Mouse (Mus musculus) c-Kit-negative CD71-positive TER-119-positive erythroid progenitor cells, embryonic 14.5 days (primary cell): ENCODE data around the gene Grap2.

Experiments used
- DNase-seq: peaks from one replicate; pipeline ENCODE4 v3.0.0-alpha.2; 2013; ENCODE audit warnings: low read depth, low spot score

The Grap2 gene

DNA sequence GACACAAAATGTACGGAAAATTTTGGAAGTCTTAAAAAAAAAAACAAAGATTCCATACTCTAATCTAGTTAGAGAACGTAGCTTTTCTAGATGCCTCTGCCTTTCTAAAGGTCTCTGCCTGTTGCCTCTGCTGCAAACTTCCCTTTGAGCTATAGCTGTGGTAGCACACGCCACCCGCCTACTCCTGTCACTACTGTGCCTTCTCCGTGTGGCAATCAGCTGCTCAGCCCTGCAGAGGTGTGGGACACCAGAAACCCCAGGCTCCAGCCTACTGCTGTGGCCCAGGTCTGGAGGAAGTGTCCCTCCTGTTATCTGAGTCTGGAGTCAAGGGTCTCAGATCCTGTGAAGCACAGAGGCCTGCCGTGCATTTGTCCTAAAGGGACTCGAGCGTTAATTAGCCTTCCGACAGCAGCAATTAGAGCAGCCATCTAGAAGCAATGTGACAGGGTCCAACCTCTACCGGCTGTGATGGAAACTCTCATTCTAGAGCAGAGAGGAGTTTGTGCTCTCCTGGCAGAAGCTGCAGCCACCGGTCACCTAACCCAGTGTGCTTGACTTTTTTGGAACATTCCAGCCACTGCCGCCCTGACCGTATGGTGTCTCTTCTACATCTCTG lies 64.5 kb downstream of the Grap2 start:
- DNase-seq, result no peak

DNA sequence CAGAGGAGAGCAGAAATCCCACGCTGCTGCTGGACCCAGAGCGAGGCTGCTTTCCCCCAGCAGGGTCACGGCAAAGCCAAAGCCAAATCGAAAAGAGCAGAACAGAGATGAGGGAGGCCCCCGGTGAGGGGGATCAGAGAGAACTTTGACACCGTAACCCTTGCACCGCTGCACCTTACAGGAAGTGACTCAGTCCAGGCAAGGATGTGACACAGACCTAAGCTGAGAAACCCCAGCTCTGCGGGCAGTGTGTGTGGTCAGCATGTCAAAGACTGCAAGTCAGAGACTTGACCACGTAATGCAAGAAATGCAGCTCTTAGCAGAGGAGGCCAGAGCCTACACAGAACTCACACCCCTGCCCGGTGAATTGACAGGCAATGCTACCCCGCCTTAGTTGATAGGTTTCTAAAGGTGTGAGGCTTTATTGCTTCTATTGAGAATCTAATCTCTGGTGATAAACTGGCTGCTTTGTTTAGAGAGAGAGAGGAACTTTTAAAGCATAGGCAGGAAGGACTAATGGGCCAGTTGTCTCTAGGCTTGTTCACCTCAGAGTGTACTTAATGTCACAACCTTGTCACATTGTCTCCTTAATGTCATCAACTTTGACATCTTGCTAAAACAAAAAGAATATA lies 66.8 kb downstream of the Grap2 start:
- no peak for DNase-seq

DNA sequence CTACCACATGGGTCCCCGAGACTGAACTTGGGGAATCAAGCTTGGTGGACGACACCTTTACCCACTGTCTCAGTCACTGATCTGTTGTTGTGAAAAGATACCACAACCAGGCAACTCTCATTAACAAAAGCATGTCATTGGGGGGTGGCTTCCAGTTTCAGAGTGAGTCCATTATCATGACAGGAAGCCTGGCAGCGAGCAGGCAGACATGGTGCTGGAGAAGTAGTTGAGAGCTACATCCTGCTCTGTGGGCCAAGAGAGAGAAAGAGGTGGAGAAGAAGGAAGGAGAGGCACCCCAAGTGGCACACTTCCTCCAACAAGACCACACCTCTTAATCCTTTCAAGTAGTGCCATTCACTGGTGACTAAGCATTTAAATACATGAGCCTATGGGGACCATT lies 67.5 kb downstream of the Grap2 start:
- DNase-seq, result no peak

DNA sequence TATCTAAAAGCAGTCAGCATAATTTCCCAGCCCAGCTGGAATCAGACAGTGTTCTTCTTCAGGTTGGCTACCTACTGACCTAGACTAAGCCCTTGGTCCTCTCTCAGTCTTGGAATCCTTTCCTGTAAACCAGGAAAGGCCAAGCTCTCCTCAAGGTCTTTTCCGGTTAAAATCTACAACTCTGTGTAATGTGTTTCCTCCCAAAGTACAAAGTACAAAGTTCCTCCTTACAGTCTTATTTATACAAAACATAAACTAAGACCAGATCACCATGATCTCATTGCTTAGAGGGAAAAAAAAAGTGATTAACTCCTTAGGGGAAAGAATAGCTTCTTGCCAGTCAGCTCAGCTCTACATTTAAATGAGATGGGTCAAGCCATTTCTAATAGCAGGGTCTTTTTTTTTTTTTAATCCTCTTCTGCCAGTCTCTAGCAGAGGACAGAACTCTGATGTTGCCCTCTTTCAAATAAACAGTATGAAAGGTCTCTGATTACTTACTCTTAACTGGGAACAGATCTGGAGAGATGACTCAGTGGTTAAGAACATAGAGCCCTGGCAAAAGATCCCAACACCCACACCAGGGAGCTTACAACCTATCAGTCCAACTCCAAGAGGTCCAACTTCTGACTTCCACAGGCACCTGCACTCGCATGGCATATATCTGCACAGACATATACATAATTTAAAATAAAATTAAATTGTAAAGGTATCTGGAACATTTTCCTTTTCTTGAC lies 69.5 kb downstream of the Grap2 start:
- no peak for DNase-seq

DNA sequence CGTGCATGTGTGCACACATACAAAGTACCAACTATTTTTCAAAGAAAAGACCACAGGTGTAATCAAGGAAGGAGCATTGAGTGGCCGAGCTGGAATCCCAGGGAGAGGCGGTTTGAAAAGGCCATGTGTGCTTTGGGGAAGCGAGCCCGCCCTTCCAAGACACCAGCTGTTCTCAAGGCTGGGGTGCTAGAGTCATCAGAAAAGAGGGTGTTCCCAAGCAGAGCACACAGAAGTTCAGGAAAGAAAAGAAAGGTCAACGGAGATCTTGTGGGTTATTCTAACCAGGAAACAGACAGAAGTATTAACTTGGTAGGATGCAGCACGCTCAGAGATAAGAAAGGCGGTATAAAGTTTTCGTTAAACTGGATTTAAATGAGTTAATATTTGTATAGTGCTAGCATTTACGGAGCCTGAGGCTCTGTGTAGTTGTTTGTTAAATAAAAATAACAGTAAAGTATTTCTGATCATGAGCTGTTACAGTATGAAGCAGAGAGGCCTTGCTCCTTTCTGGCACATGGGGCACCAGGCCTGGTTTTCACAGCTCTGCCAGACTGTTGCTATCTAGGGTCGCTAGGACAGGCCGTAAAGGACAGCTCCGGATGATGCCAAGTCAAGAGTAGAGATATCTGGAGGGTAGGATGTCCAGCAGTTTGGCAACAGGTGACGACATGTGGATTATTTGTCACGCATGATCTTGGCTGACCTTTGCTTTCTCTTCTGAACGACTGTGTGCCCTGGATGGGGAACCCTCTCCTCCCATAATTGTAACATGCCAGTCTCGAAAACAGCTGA lies 72.8 kb downstream of the Grap2 start:
- DNase-seq, result no peak

DNA sequence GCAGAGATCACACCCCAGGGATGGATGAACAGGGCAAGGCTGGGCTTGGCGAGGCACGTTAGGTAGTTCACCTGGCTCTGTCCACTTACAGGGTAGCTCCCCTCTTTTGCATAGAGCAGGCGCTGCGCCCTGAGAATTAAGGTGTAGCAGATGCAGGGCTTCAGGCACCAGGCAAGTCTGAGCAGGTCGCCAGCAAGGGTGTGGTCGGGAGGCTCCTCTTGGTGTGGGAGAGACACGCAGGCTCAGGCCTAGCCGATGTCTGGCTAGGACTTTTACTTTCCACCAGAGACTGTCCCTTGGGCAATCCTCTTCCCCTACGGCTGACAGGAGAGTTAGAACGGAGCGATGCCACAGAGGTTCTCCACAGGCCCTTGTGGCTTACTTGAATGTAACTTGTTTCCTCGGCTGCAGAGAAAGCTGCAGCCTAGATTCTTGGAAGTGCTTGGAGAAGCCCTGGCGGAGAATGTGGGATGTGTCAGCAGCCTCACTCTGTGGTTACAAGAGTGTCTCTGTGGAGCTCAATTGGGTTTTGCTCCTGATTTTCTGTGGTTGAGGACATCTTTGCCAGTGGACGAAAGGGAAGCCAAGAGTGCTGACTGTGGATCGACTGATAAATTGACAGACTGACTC lies 76.7 kb downstream of the Grap2 start:
- DNase-seq, result no peak

DNA sequence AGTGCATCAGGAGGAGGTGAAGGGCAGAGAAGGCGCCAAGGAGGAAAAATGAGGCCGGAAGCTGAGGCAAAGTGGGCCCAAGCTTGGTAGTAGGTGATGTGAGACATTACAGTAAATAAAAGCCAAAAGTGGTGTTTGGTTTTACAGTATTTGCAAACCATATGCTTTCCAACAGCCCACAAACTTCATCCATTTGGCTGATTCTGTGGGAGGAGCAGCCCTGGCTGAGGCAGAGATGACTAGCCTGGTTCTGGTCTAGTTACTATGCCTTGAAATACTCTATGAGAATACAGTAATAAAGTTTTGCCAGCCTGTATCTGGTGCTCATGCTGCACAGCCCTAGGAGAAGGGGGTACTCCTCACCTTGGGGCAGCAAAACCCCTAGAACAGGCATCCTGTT lies 78.0 kb downstream of the Grap2 start:
- no peak for DNase-seq

DNA sequence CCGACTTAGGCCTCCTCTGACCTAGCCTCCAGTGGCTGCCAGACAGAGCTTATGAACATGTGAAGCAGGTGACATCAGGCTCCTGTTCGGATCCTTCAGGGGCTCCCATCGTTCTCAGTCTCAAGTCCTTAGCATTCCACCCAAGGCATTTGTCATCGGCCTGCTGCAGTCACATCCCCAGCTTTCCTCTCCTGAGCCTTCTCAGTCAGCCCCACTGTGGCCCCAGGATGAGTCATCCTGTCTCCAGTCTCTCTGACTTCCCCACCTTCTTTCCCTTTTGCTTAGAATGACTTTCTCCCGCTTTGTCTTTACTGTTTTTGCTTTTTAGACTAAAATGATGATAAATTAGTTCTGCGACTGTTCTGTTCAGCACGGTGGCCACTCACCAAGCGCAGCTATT lies 81.5 kb downstream of the Grap2 start:
- DNase-seq, result no peak

DNA sequence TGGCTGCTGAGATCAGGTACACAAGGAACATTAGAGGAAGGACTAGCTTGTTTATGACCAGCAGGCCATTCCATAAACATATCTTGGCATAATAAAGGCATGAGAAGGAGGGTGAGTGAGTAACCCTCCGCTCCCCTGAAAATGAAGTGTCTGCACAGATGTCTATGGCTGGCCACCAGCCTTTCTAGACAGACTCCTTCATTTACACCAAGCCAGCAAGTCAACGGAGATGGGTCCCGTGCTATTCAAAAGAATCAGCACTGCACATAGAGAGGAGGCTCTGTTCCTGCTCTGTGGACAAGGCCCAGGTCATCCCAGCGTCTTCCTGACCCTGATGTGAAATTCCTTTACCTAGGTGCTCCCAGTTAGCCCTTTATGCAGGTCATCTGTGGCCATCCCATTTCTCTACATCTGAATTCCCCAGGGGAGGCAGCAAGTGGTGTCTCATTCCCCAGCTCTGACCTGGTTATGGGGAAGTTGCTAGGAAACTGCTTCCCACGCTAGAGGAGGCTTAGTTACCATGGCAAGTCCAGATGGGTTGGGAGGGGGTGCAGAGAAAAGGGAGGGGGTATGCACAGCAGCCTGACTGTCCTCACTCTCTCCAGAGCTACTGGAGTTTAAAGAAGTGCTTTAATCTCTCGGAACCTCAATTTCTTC lies 86.5 kb downstream of the Grap2 start:
- DNase-seq, result no peak

DNA sequence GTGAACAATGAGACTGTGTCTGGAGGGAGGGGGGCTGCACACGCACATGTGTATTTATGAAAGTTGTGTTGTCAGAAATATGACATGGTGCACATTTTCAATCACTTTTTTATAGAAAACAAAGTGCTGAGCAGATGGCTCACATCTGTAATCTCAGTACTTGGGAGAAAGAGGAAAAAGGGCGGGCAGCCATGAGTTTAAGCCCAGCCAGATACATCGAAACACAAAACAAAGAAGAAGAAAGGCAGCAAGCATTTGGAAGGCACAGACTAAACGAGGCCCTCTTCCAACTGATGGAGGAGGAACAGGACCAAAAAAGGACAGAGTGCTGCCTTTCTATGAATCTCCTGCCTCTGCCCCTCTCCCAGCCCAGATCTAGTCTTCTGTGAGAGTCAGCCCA lies 88.6 kb downstream of the Grap2 start:
- DNase-seq, result no peak

DNA sequence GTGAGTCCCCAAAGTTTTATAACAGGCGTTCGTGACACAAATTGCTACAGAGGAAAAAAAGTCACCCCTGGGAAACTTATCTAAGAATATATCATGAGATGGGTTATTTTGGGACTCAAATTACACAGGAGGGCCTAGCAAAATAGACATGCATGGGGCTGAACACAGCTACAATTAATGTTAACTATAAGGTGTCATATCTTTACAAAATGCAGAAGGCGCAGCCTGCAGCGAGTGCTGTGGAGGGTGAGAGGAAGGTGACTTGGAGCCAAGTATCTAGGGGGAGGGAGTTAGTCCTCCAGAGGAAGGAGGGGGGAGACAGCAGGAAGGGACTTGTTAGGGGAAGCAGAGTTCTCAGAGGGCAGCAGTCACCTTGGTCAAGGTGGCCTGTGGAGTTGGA lies 92.0 kb downstream of the Grap2 start:
- DNase-seq, result no peak

DNA sequence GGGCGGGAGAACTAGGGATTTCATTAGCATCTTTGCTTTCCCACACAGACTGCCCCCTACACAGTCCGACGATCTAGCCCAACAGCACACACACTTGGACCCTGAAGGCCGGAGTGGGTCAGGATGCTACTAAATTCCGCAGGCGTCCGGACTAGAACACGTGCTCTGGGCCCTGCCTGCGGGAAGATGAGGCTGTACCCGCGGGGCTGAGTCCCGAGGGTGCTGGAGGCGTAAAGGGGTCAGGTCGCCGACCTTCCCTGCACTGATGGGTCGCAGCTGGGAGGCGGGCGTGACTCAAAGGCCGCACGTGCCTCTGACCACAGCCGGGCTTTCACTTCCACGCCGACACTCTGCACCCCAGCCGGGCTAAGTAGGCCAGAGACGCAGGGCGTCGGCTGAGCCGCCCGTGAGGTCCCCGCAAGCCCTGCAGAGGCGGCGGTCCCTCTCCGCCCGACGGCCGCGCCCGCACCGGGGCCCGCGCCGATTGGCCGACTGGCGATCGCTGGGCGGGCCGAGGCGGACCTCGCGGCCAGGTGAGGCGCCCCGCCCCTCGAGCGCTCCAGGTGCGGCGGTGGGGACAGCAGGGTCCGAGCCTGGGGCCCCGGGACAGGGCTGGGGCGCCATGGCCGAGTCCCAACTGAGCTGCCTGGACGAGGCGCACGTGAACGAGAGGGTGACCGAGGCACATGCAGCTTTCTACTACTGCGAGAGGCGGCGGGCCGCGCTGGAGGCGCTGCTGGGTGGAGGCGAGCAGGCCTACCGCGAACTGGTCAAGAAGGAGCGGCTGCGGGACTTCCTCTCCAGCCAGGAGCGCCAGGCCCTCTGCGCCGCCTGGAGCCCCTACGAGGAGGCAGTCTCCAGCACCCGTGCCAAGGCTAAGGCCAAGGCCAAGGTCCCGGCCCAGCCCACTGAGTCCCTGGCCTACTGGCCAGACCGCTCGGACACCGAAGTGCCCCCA lies 99.2 kb downstream of the Grap2 start, which contains the start of gene Fam83f:
Gene Fam83f, plus strand, starts transcription at position 553 of the 958 bp plus-strand sequence.
- no peak for DNase-seq

DNA sequence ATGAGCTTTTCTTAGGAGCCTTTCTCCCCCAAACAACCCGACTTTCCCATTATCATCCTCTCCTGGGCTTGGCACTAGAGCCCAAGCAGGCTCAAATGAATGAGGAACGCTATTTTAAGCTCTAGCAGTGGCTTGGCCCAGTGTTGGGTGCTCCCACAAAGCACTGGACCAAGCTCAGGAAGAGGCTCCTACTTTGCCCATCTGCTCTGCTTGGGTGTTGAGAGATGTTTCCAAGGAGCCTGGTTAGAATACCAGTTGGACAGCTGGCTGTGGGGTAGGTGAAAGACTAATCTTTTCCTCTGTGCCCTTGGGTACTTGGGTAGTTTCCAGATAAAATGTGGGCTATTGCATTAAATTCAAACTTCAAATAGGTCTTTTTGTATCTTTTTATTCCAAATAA lies 100.4 kb downstream of the Grap2 start:
- DNase-seq, result no peak

DNA sequence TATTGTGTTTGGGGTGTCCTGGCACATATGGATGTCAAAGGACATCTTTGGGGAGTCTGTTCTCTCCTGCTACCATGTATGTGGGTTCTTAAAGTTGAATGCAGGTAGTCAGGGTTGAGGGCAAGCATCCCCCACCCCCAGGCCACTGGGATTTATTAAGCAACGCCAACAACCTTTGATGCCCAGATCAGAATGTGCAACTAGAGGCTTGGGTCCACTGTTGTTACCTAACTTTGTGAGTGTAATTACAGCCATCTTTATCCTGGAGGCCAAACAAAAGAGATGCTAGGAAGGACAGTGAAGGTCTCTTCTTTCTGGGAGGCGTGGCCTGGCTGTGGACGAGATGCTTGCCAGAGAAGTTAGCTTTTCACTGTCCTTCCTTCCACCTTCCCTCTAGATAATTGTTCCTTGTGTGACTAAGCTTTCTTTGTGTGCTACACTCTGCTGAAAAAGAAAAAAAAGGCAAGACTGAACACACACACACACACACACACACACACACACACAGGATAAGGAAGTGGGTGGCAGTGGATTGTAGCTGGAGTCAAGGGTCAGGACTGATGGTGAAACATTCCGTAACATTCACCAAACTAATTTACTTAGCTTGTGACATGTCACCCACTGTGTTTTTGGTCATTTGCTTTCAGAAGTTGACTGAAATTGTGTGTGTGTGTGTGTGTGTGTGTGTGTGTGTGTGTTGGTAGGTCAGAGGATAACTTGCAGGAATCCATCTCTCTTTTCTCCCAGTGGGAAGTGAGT lies 101.1 kb downstream of the Grap2 start:
- no peak for DNase-seq

DNA sequence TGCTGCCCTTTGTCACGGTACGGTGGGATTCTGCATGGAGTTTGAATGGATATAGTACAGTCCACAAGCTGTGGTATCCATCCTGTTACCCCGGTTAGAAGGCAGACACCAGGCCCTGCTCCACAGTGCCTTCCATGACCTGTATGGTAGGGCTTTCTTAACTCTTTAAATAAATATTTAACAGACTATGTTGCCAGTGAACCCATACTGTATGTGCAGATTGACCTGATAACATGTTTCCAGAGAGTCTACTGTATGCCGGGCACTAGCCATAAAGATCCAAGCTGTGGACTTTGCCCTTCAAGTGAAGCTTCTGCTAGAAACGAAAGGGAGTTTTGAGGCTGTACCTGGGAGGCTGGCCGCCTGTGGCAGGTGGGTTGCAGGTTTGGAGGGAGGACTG lies 102.3 kb downstream of the Grap2 start:
- DNase-seq, result no peak

DNA sequence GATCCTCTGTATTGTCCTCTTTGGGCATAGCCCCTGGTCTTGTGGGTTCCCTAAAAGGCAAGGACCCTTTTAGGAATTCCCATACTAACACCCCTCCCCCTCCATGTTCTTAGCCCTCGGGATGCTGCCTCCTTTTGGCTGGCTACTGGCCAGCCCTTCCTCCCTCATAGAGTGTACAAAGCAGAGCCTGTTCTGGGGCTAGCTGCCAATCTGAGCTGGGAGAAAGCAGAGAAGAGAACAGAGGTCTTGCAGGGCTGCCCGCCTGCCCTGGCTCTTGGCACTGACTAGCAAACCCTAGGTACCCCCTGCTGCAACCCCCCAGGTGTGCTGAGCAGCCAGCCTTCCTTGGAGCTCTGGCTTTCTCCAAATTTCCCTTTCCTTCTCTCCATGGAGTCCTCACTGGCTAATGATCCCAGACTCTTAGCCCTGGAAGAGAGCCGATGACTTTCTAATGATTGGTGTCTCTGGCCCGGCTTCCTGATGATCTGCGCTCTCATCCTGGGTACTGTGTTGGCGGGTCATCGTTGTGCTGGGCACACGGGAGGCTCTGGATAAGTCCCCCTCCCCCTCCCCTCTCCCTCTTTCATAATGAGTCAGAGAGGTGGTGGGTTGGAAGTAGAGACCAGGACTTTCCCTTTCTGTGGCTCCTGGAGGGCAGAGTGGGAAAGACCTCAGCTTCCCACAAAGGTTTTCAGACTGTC lies 107.3 kb downstream of the Grap2 start:
- DNase-seq, result no peak

DNA sequence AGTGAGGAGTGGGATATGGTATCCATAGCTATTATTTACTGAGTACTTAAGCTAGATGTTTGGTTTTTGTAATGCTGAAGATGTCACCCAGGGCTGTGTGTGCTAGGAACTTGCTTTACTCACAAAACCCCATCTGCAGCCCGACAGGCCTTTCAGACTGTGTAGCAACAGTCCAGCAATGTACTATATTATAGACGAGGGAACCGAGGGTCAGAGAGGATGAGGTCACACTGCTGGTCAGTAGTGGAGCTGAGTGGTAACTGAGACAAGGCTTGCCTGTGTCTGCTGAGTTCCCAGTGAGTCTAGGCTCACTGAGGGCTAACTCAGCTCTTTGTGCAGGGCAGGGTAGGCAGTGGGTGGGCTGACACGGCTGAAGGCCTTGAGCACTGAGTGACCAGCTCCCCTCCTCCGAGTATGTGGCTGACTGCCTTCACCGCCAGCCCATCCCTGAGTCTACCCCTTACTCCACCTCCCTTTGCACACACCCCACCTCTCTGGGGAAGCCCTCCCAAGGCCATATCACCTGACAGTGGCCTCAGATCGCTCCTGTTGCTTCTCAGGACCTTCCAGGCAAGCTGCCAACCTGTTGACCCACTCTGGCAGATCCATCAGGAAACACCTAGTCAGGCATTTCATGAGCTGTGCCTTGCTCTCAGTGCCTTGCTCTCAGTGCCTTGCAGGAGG lies 108.1 kb downstream of the Grap2 start:
- no peak for DNase-seq

DNA sequence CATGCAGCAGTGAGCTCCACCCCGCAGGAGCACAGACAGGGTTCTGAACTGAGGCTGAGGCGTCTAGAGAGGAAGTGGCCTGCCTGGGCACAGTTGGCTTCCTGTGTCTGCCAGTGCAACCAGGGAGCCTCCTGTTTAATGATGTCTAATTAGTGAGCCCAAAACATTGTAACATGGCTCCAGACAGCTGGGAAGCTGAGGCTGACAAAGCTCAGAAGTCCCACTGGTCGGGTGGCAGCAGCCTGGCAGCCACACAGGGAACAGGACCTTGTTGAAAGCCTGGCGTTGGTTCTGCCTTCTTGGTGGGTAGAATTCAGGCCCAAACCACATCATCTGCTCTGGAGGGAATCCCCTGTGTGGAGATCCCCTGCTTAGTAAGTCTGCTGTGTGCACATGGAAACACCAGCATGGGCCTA lies 109.1 kb downstream of the Grap2 start:
- DNase-seq, result no peak
